Mouse (Mus musculus) megakaryocyte, embryonic 14.5 days (primary cell): ENCODE data around the gene Mobp.

ENCODE experiments used
- FLI1 ChIP-seq: IDR thresholded peaks from 2 replicates; pipeline ENCODE4 v1.6.1; 2012; ENCODE audit warnings: low read length, inconsistent platforms, mixed read lengths
- GATA1 ChIP-seq: IDR thresholded peaks from 3 replicates; pipeline ENCODE4 v1.6.1; 2012; ENCODE audit warnings: mixed read lengths, low read length, inconsistent platforms, borderline replicate concordance

DNA sequence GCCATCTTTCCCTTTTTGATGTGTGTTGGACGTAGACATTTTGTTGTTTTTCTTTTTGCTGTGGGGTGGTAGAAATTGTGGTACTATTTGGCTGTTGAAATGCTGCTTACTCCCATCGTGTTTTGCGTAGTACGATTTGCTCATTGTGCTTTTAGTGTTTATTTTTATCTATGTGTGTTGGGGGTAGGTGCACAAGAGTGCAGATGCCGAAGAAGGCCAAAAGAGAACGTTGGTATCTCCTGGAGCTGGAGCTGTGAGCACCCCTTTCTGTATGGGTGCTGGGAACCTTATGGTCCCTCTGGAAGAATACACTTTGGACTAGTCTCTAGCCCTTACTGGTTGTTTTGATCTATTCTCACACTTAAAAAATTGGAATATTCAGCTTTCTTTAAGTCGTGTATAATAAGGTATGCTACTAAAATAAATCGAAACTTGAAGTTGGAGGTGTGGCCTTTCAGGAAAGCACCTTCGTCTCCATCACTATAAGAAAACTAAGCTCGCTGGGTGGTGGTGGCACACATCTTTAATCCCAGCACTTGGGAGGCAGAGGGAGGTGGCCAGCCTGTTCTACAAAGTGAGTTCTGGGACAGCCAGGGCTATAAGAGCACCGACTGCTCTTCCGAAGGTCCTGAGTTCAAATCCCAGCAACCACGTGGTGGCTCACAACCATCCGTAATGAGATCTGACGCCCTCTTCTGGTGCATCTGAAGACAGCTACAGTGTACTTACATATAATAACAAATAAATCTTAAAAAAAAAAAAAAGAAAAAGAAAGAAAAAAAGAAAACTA, 38.2 kb upstream of the Mobp start:
- no peak for TF ChIP-seq GATA1
- TF ChIP-seq FLI1 = no peak
